In genomic region chr11:23665798-23666501, GRCm38 (mm10) we compare ENCODE assay signal across 1 mouse cellular context.
TF ChIP-seq lines count a peak whose summit lies in the region.

Gene Pex13 (minus strand): TSS chr11:23665959.

TF ChIP-seq in CH12.LX, 34 proteins besides CTCF, POLR2A, EP300 and RAD21 (continued from another document):
- TF ChIP-seq JUN (IDR thresholded peaks at IDR 0.05; ENCODE audit: insufficient read depth, low read depth, low read length) = no peak
- peak; percentile 89 for TF ChIP-seq NELFE (IDR thresholded peaks at IDR 0.05; ENCODE audit: low read depth, low read length)
- TF ChIP-seq MAFK (IDR thresholded peaks at IDR 0.05; ENCODE audit: insufficient replicate concordance, low read length) = 0 out of 2 replicates have a peak, but pooled peaks have one; percentile 38
- TF ChIP-seq JUND (conservative IDR thresholded peaks at IDR 0.05; ENCODE audit: low read depth, low read length) = no peak
- peak; percentile 85 for TF ChIP-seq MXI1 (IDR thresholded peaks at IDR 0.05; ENCODE audit: low read depth, low read length)
- peak; percentile 40; the same call in 1 of the 2 replicates for TF ChIP-seq BHLHE40 (IDR thresholded peaks at IDR 0.05; ENCODE audit: low read depth, low read length)
- TF ChIP-seq USF2 (conservative IDR thresholded peaks at IDR 0.05; ENCODE audit: low read depth, low read length) = no peak
- peak; percentile 90 for TF ChIP-seq MAZ (IDR thresholded peaks at IDR 0.05; ENCODE audit: low read depth, low read length)
- peak; percentile 64 for TF ChIP-seq MEF2A (IDR thresholded peaks at IDR 0.05; ENCODE audit: borderline replicate concordance, low read depth, low read length)
- TF ChIP-seq NRF1 (IDR thresholded peaks at IDR 0.05; ENCODE audit: low read depth, low read length) = peak; percentile 49
- TF ChIP-seq KAT2A (IDR thresholded peaks at IDR 0.05; ENCODE audit: insufficient replicate concordance, low read length) = peak; percentile 89; the same call in 1 of the 2 replicates
- peak; percentile 98 for TF ChIP-seq SIN3A (IDR thresholded peaks at IDR 0.05; ENCODE audit: low read length)
- peak; percentile 77 for TF ChIP-seq MAX (IDR thresholded peaks at IDR 0.05; ENCODE audit: low read length)
- TF ChIP-seq ZNF384 (IDR thresholded peaks at IDR 0.05; ENCODE audit: low read depth, low read length) = no peak
- no peak for TF ChIP-seq USF1 (IDR thresholded peaks at IDR 0.05; ENCODE audit: low read depth, low read length)
- peak; percentile 76 for TF ChIP-seq ELF1 (IDR thresholded peaks at IDR 0.05; ENCODE audit: low read depth, low read length)
- TF ChIP-seq CHD1 (IDR thresholded peaks at IDR 0.05; ENCODE audit: low read depth, low read length) = peak; percentile 95
- TF ChIP-seq TCF12 (IDR thresholded peaks at IDR 0.05; ENCODE audit: low read depth, low read length) = peak; percentile 86
- peak; percentile 73 for TF ChIP-seq CHD2 (IDR thresholded peaks at IDR 0.05; ENCODE audit: low read length)
- peak; percentile 76 for TF ChIP-seq ZMIZ1 (IDR thresholded peaks at IDR 0.05; ENCODE audit: low read depth, low read length)
- peak; percentile 23; the same call in 1 of the 2 replicates for TF ChIP-seq SMC3 (IDR thresholded peaks at IDR 0.05; ENCODE audit: low read depth, low read length)
- peak; percentile 90 for TF ChIP-seq HCFC1 (IDR thresholded peaks at IDR 0.05; ENCODE audit: low read depth, low read length)
